Mouse (Mus musculus): ENCODE results near the gene Zfand2b. TPM values are rescaled to one million over a fixed set of nuclear protein-coding genes. Genes with fewer than 3 reads are reported as not detected.
A peak's percentile ranks its signal among the peaks of the same experiment; 100 is the strongest.

Gene Zfand2b
- polyA plus RNA-seq, 1 experiment from 2014 or later: 32.1 TPM

- peaks cover 14% of the 10 kb centered on the region for H3K4me1 ChIP-seq
- H3K9me3 ChIP-seq: no peaks in the 10 kb centered on the region
- 81% methylated on average over 4 of the region's 4 CpGs for WGBS
- DNase-seq (ENCODE audit: low spot score): no peak
- H3K36me3 ChIP-seq: peaks cover 68% of the 10 kb centered on the region
- no peaks in the 10 kb centered on the region for H3K27me3 ChIP-seq (ENCODE audit: insufficient read depth, poor library complexity, severe bottlenecking)
- H3K27ac ChIP-seq: no peak overlapping the region
- no peak overlapping the region for H3K4me3 ChIP-seq
These were observed 13.0 kb downstream of the Zfand2b start for GRCm38 (mm10) chr1:75181377-75181870.

GRCm38 (mm10) chr1:75182160-75182559, 13.7 kb downstream of the Zfand2b start:
- Histone ChIP-seq H3K9me3 (no peaks in the 10 kb centered on the region), H3K4me3 (no peak overlapping the region), H3K4me1 (peaks cover 14% of the 10 kb centered on the region), H3K36me3 (peaks cover 68% of the 10 kb centered on the region), H3K27me3 (ENCODE audit: insufficient read depth, poor library complexity, severe bottlenecking) (no peaks in the 10 kb centered on the region), H3K27ac (no peak overlapping the region)
- DNase-seq (ENCODE audit: low spot score): no peak
- 72% methylated on average over 4 of the region's 4 CpGs for WGBS

- no peak overlapping the region for H3K27ac ChIP-seq
- WGBS: 89% methylated on average over 11 of the region's 11 CpGs
- DNase-seq (ENCODE audit: low spot score): no peak
- no peaks in the 10 kb centered on the region for H3K27me3 ChIP-seq (ENCODE audit: insufficient read depth, poor library complexity, severe bottlenecking)
- H3K36me3 ChIP-seq: peaks cover 80% of the 10 kb centered on the region
- H3K9me3 ChIP-seq: no peaks in the 10 kb centered on the region
- H3K4me3 ChIP-seq: no peak overlapping the region
- peaks cover 10% of the 10 kb centered on the region for H3K4me1 ChIP-seq
These were observed 17.0 kb downstream of the Zfand2b start for GRCm38 (mm10) chr1:75185495-75185894.

GRCm38 (mm10) chr1:75187126-75187525, 18.7 kb downstream of the Zfand2b start:
- peaks cover 14% of the 10 kb centered on the region for H3K4me1 ChIP-seq
- H3K27me3 ChIP-seq (ENCODE audit: insufficient read depth, poor library complexity, severe bottlenecking): no peaks in the 10 kb centered on the region
- peaks cover 71% of the 10 kb centered on the region for H3K36me3 ChIP-seq
- no peak overlapping the region for H3K4me3 ChIP-seq
- no peak for DNase-seq (ENCODE audit: low spot score)
- no peak overlapping the region for H3K27ac ChIP-seq
- H3K9me3 ChIP-seq: no peaks in the 10 kb centered on the region

GRCm38 (mm10) chr1:75187914-75188483, 19.6 kb downstream of the Zfand2b start:
- peaks cover 62% of the 10 kb centered on the region for H3K36me3 ChIP-seq
- H3K27me3 ChIP-seq (ENCODE audit: insufficient read depth, poor library complexity, severe bottlenecking): no peaks in the 10 kb centered on the region
- no peaks in the 10 kb centered on the region for H3K9me3 ChIP-seq
- H3K27ac ChIP-seq: no peak overlapping the region
- no peak overlapping the region for H3K4me3 ChIP-seq
- 77% methylated on average over 2 of the region's 2 CpGs for WGBS
- DNase-seq (ENCODE audit: low spot score): no peak
- H3K4me1 ChIP-seq: peaks cover 16% of the 10 kb centered on the region

GRCm38 (mm10) chr1:75190577-75190976, 22.1 kb downstream of the Zfand2b start:
- Histone ChIP-seq H3K36me3 (peaks cover 49% of the 10 kb centered on the region), H3K4me1 (peaks cover 22% of the 10 kb centered on the region), H3K4me3 (peak overlapping the region; percentile 82; the same call in 1 of the 2 replicates), H3K9me3 (no peaks in the 10 kb centered on the region), H3K27me3 (ENCODE audit: insufficient read depth, poor library complexity, severe bottlenecking) (no peaks in the 10 kb centered on the region), H3K27ac (0 out of 2 replicates have a peak overlapping the region, but pooled peaks have one; percentile 93)
- no peak for DNase-seq (ENCODE audit: low spot score)
- 43% methylated on average over 2 of the region's 2 CpGs for WGBS

GRCm38 (mm10) chr1:75191258-75191621, 22.8 kb downstream of the Zfand2b start:
- H3K4me1 ChIP-seq: peaks cover 22% of the 10 kb centered on the region
- WGBS: 38% methylated on average over 5 of the region's 5 CpGs
- H3K36me3 ChIP-seq: peaks cover 49% of the 10 kb centered on the region
- no peak for DNase-seq (ENCODE audit: low spot score)
- H3K4me3 ChIP-seq: peak overlapping the region; percentile 82
- H3K9me3 ChIP-seq: no peaks in the 10 kb centered on the region
- H3K27me3 ChIP-seq (ENCODE audit: insufficient read depth, poor library complexity, severe bottlenecking): no peaks in the 10 kb centered on the region
- H3K27ac ChIP-seq: peak overlapping the region; percentile 93

- Histone ChIP-seq H3K4me1 (peaks cover 22% of the 10 kb centered on the region), H3K27ac (peak within 1 kb of the TSS; percentile 93), H3K36me3 (peaks cover 49% of the 10 kb centered on the region), H3K9me3 (no peaks in the 10 kb centered on the region), H3K4me3 (peak within 1 kb of the TSS; percentile 82), H3K27me3 (ENCODE audit: insufficient read depth, poor library complexity, severe bottlenecking) (no peaks in the 10 kb centered on the region)
- peak; percentile 99 for DNase-seq (ENCODE audit: low spot score)
- WGBS: 0% methylated on average over 56 of the region's 56 CpGs
These were observed 23.4 kb downstream of the Zfand2b start, which contains the start of the genes Ankzf1 and Atg9a for GRCm38 (mm10) chr1:75191622-75192402. Gene Ankzf1 (plus strand): TSS chr1:75192151. Gene Atg9a (minus strand): TSS chr1:75192196.

- peaks cover 48% of the 10 kb centered on the region for H3K36me3 ChIP-seq
- under 1% methylated on average over 19 of the region's 19 CpGs for WGBS
These were observed 24.0 kb downstream of the Zfand2b start for GRCm38 (mm10) chr1:75192452-75192851.

GRCm38 (mm10) chr1:75201236-75201635, 32.8 kb downstream of the Zfand2b start:
- WGBS: 87% methylated on average over 1 of the region's 1 CpGs
- no peaks in the 10 kb centered on the region for H3K9me3 ChIP-seq
- H3K4me3 ChIP-seq: no peak overlapping the region
- H3K27me3 ChIP-seq (ENCODE audit: insufficient read depth, poor library complexity, severe bottlenecking): no peaks in the 10 kb centered on the region
- DNase-seq (ENCODE audit: low spot score): no peak
- no peaks in the 10 kb centered on the region for H3K4me1 ChIP-seq
- no peak overlapping the region for H3K27ac ChIP-seq
- peaks cover 37% of the 10 kb centered on the region for H3K36me3 ChIP-seq

More at GRCm38 (mm10) chr1:75192452-75192851, 24.0 kb downstream of the Zfand2b start:
- Histone ChIP-seq H3K27ac (peak overlapping the region; percentile 93), H3K27me3 (ENCODE audit: insufficient read depth, poor library complexity, severe bottlenecking) (no peaks in the 10 kb centered on the region), H3K9me3 (no peaks in the 10 kb centered on the region), H3K4me1 (peaks cover 22% of the 10 kb centered on the region), H3K4me3 (peak overlapping the region; percentile 82)
- DNase-seq (ENCODE audit: low spot score): no peak

GRCm38 (mm10) chr1:75208967-75209678, 40.7 kb downstream of the Zfand2b start:
- no peak for DNase-seq (ENCODE audit: low spot score)
- 12% methylated on average over 34 of the region's 34 CpGs for WGBS
- Histone ChIP-seq H3K4me1 (peaks cover 37% of the 10 kb centered on the region), H3K27ac (peak overlapping the region; percentile 57; the same call in 1 of the 2 replicates), H3K4me3 (peak overlapping the region; percentile 55), H3K9me3 (no peaks in the 10 kb centered on the region), H3K36me3 (peaks cover 25% of the 10 kb centered on the region), H3K27me3 (ENCODE audit: insufficient read depth, poor library complexity, severe bottlenecking) (peaks cover 18% of the 10 kb centered on the region; the same call in 1 of the 2 replicates)

GRCm38 (mm10) chr1:75210136-75211087, 42.0 kb downstream of the Zfand2b start, which contains the start of the genes Glb1l and Stk16:
Gene Glb1l (minus strand): TSS chr1:75210813.
Gene Stk16 (plus strand): TSS chr1:75210838.
- Histone ChIP-seq H3K4me3 (peak within 1 kb of the TSS; percentile 97), H3K9me3 (no peaks in the 10 kb centered on the region), H3K27me3 (ENCODE audit: insufficient read depth, poor library complexity, severe bottlenecking) (peaks cover 18% of the 10 kb centered on the region; the same call in 1 of the 2 replicates), H3K36me3 (peaks cover 38% of the 10 kb centered on the region), H3K4me1 (peaks cover 37% of the 10 kb centered on the region), H3K27ac (peak within 1 kb of the TSS; percentile 94)
- DNase-seq (ENCODE audit: low spot score): peak; percentile 97
- 6% methylated on average over 42 of the region's 42 CpGs for WGBS
